Mouse (Mus musculus) heart, embryonic 14.5 days (tissue): ENCODE measurements around the gene Peg3. TPM values are rescaled to one million over a fixed set of nuclear protein-coding genes. Genes with fewer than 3 reads are reported as not detected.

Source experiments
- ATAC-seq: fragments of 200-750 bp; cut with Nextera tagmentation; 2 replicates; pipeline ENCODE4 v1.8.0; 2017; ENCODE audit warnings: low read depth, moderate TSS enrichment; ENCODE audit not compliant: insufficient number of reproducible peaks, insufficient read depth, low FRiP score
- H3K27ac ChIP-seq, 2 experiments: fragments of 200-500 bp in 1 of 2; fragments of 300-500 bp in 1 of 2; sonication (generic) in 1 of 2; replicated peaks in 1 of 2; 2 replicates each; pipeline ENCODE4 v1.5.1; 2012 to 2014; ENCODE audit warnings: low read depth in 2 of 2, low read length in 2 of 2, control low read depth in 1 of 2, mild to moderate bottlenecking in 1 of 2, mixed read lengths in 1 of 2; ENCODE audit not compliant: control insufficient read depth in 1 of 2, insufficient read depth in 1 of 2
- H3K27me3 ChIP-seq: fragments of 300-500 bp; sonication (generic); 2 replicates; pipeline ENCODE4 v1.6.1; 2014; ENCODE audit warnings: mild to moderate bottlenecking, low read length, control low read depth; ENCODE audit not compliant: control insufficient read depth, insufficient read depth
- H3K36me3 ChIP-seq: fragments of 300-500 bp; sonication (generic); 2 replicates; pipeline ENCODE4 v1.6.1; 2014; ENCODE audit warnings: mild to moderate bottlenecking, control low read depth, low read length, mixed read lengths; ENCODE audit not compliant: control insufficient read depth, insufficient read depth
- H3K4me1 ChIP-seq, 2 experiments: fragments of 200-500 bp in 1 of 2; fragments of 300-500 bp in 1 of 2; sonication (generic) in 1 of 2; 2 replicates each; pipeline ENCODE4 v1.6.1; 2012 to 2014; ENCODE audit warnings: low read length in 2 of 2, control low read depth in 1 of 2, mixed read lengths in 1 of 2; ENCODE audit not compliant: control insufficient read depth in 2 of 2, insufficient read depth in 2 of 2
- H3K4me2 ChIP-seq: fragments of 300-500 bp; sonication (generic); 2 replicates; pipeline ENCODE4 v1.6.1; 2014; ENCODE audit warnings: mild to moderate bottlenecking, low read length
- H3K4me3 ChIP-seq, 2 experiments: fragments of 200-500 bp in 1 of 2; fragments of 300-500 bp in 1 of 2; sonication (generic) in 1 of 2; 2 replicates each; pipeline ENCODE4 v1.5.1; 2012 to 2014; ENCODE audit warnings: low read length in 2 of 2, mild to moderate bottlenecking in 2 of 2, control low read depth in 1 of 2, low read depth in 1 of 2, moderate library complexity in 1 of 2; ENCODE audit not compliant: control insufficient read depth in 1 of 2, insufficient read depth in 1 of 2
- H3K9ac ChIP-seq: fragments of 300-500 bp; sonication (generic); 2 replicates; pipeline ENCODE4 v1.6.1; 2014; ENCODE audit warnings: mild to moderate bottlenecking, low read length
- H3K9me3 ChIP-seq: fragments of 300-500 bp; sonication (generic); 2 replicates; pipeline ENCODE4 v1.6.1; 2016; ENCODE audit warnings: low read length, control low read depth; ENCODE audit not compliant: control insufficient read depth
- WGBS: fragments of 180-500 bp; shearing (Covaris S2); extraction: QIAGEN DNeasy Blood & Tissue Kit; methylation state at CpG from one replicate; pipeline ENCODE4 v1.1.7; 2014; 5-methylcytosine and 5-hydroxymethylcytosine counted together
- polyA plus RNA-seq: library from polyadenylated mRNA; unstranded; fragments of >200 nt; fragmentation: Nextera tagmentation; extraction: Ambion mirVana; gene quantifications from 2 replicates; pipeline ENCODE4 v1.2.1, GENCODE M21; 2014

Peg3 gene
- polyA plus RNA-seq, 1 experiment from 2014 or later = 120 TPM

- Histone ChIP-seq H3K9me3 (no peaks in the 10 kb centered on the region), H3K4me2 (no peak overlapping the region), H3K27me3 (no peaks in the 10 kb centered on the region), H3K4me3 (no peak overlapping the region), H3K9ac (no peak overlapping the region), H3K4me1 (peaks cover 9 to 13% of the 10 kb centered on the region in 2 experiments), H3K36me3 (no peaks in the 10 kb centered on the region), H3K27ac (0 out of 4 replicates have a peak overlapping the region, but pooled peaks have one; percentile 1 to 27)
- WGBS = 25% methylated on average over 5 of the region's 5 CpGs
- ATAC-seq = no peak
Observed at GRCm38 (mm10) chr7:6765240-6765639, 35.0 kb upstream of the Peg3 start.

- H3K4me1 ChIP-seq = peaks cover under 1 to 2% of the 10 kb centered on the region in 2 experiments; a peak in 3 of 4 replicates
- H3K4me3 ChIP-seq = no peak overlapping the region
- ATAC-seq = no peak
- H3K27me3 ChIP-seq = no peaks in the 10 kb centered on the region
- H3K4me2 ChIP-seq = no peak overlapping the region
- WGBS = 63% methylated on average over 6 of the region's 6 CpGs
- H3K9ac ChIP-seq = no peak overlapping the region
- no peak overlapping the region for H3K27ac ChIP-seq
- no peaks in the 10 kb centered on the region for H3K9me3 ChIP-seq
- H3K36me3 ChIP-seq = no peaks in the 10 kb centered on the region
Observed at GRCm38 (mm10) chr7:6760170-6760569, 29.9 kb upstream of the Peg3 start.

GRCm38 (mm10) chr7:6759698-6760097, 29.5 kb upstream of the Peg3 start:
- H3K9me3 ChIP-seq = no peaks in the 10 kb centered on the region
- no peaks in the 10 kb centered on the region for H3K36me3 ChIP-seq
- no peaks in the 10 kb centered on the region for H3K4me1 ChIP-seq
- no peak overlapping the region for H3K4me3 ChIP-seq
- no peak overlapping the region for H3K27ac ChIP-seq
- no peak overlapping the region for H3K4me2 ChIP-seq
- no peak overlapping the region for H3K9ac ChIP-seq
- no peak for ATAC-seq
- no peaks in the 10 kb centered on the region for H3K27me3 ChIP-seq
- 71% methylated on average over 12 of the region's 12 CpGs for WGBS

- no peak for ATAC-seq
- Histone ChIP-seq H3K36me3 (no peaks in the 10 kb centered on the region), H3K27me3 (no peaks in the 10 kb centered on the region), H3K27ac (no peak overlapping the region), H3K4me2 (no peak overlapping the region), H3K9ac (no peak overlapping the region), H3K4me3 (no peak overlapping the region), H3K9me3 (no peaks in the 10 kb centered on the region), H3K4me1 (no peaks in the 10 kb centered on the region)
- WGBS = 77% methylated on average over 4 of the region's 4 CpGs
Observed at GRCm38 (mm10) chr7:6756777-6757291, 26.6 kb upstream of the Peg3 start.

GRCm38 (mm10) chr7:6753440-6753839, 23.2 kb upstream of the Peg3 start:
- Histone ChIP-seq H3K36me3 (no peaks in the 10 kb centered on the region), H3K27ac (no peak overlapping the region), H3K4me3 (no peak overlapping the region), H3K27me3 (no peaks in the 10 kb centered on the region), H3K9me3 (no peaks in the 10 kb centered on the region), H3K9ac (no peak overlapping the region), H3K4me2 (no peak overlapping the region), H3K4me1 (peaks cover 0 to 2% of the 10 kb centered on the region in 2 experiments; a peak in 1 of 4 replicates)
- no peak for ATAC-seq
- WGBS = 17% methylated on average over 4 of the region's 4 CpGs

GRCm38 (mm10) chr7:6749196-6749595, 19.0 kb upstream of the Peg3 start:
- Histone ChIP-seq H3K27me3 (no peaks in the 10 kb centered on the region), H3K36me3 (no peaks in the 10 kb centered on the region), H3K9me3 (no peaks in the 10 kb centered on the region), H3K27ac (no peak overlapping the region), H3K9ac (no peak overlapping the region), H3K4me2 (no peak overlapping the region), H3K4me1 (peaks cover 0 to 2% of the 10 kb centered on the region in 2 experiments; a peak in 1 of 4 replicates), H3K4me3 (no peak overlapping the region)
- 72% methylated on average over 7 of the region's 7 CpGs for WGBS
- no peak for ATAC-seq

- Histone ChIP-seq H3K4me3 (no peak overlapping the region), H3K9me3 (no peaks in the 10 kb centered on the region), H3K27ac (peak overlapping the region; percentile 42 to 59), H3K27me3 (no peaks in the 10 kb centered on the region), H3K4me1 (peaks cover 0 to 9% of the 10 kb centered on the region in 2 experiments; a peak in 3 of 4 replicates), H3K36me3 (no peaks in the 10 kb centered on the region), H3K9ac (no peak overlapping the region), H3K4me2 (peak overlapping the region; percentile 17; the same call in 1 of the 2 replicates)
- WGBS = 26% methylated on average over 10 of the region's 10 CpGs
- ATAC-seq = no peak
Observed at GRCm38 (mm10) chr7:6744281-6744904, 14.2 kb upstream of the Peg3 start.
